Mouse (Mus musculus): ENCODE data around the gene Cmtr1. TPM values are rescaled to one million over a fixed set of nuclear protein-coding genes. Genes with fewer than 3 reads are reported as not detected.

Cmtr1 gene
- polyA plus RNA-seq, 1 experiment from 2014 or later, result 161 TPM

GRCm38 (mm10) chr17:29673325-29673724 lies 12.9 kb downstream of the Cmtr1 start:
- Histone ChIP-seq H3K4me1 (no peaks in the 10 kb centered on the region), H3K27me3 (replicated peaks) (no peaks in the 10 kb centered on the region), H3K9me3 (no peaks in the 10 kb centered on the region), H3K9ac (no peak overlapping the region), H3K4me2 (replicated peaks) (no peak overlapping the region), H3K27ac (no peak overlapping the region), H3K36me3 (peaks cover 70% of the 10 kb centered on the region), H3K4me3 (no peak overlapping the region)
- ATAC-seq (ENCODE audit: low FRiP score, low read depth), result no peak
- WGBS, result 96% methylated on average over 4 of the region's 4 CpGs

- Histone ChIP-seq H3K4me3 (no peak overlapping the region), H3K4me1 (peaks cover 5% of the 10 kb centered on the region; the same call in 1 of the 2 replicates), H3K4me2 (replicated peaks) (no peak overlapping the region), H3K36me3 (peaks cover 93% of the 10 kb centered on the region), H3K9ac (no peak overlapping the region), H3K27me3 (replicated peaks) (no peaks in the 10 kb centered on the region), H3K27ac (no peak overlapping the region), H3K9me3 (no peaks in the 10 kb centered on the region)
- WGBS, result 92% methylated on average over 8 of the region's 8 CpGs
- no peak for ATAC-seq (ENCODE audit: low FRiP score, low read depth)
These were observed 18.1 kb downstream of the Cmtr1 start for GRCm38 (mm10) chr17:29678526-29678925.

GRCm38 (mm10) chr17:29679038-29679767 lies 18.8 kb downstream of the Cmtr1 start:
- ATAC-seq (ENCODE audit: low FRiP score, low read depth), result no peak
- H3K9ac ChIP-seq, result no peak overlapping the region
- H3K4me2 ChIP-seq (replicated peaks), result no peak overlapping the region
- H3K9me3 ChIP-seq, result no peaks in the 10 kb centered on the region
- no peak overlapping the region for H3K4me3 ChIP-seq
- H3K36me3 ChIP-seq, result peaks cover 93% of the 10 kb centered on the region
- 87% methylated on average over 6 of the region's 6 CpGs for WGBS
- peaks cover 5% of the 10 kb centered on the region; the same call in 1 of the 2 replicates for H3K4me1 ChIP-seq
- no peak overlapping the region for H3K27ac ChIP-seq
- H3K27me3 ChIP-seq (replicated peaks), result no peaks in the 10 kb centered on the region

- Histone ChIP-seq H3K9me3 (no peaks in the 10 kb centered on the region), H3K4me2 (replicated peaks) (no peak overlapping the region), H3K4me1 (peaks cover 5% of the 10 kb centered on the region; the same call in 1 of the 2 replicates), H3K36me3 (peaks cover 94% of the 10 kb centered on the region), H3K9ac (no peak overlapping the region), H3K4me3 (no peak overlapping the region), H3K27ac (no peak overlapping the region), H3K27me3 (replicated peaks) (no peaks in the 10 kb centered on the region)
- no peak for ATAC-seq (ENCODE audit: low FRiP score, low read depth)
- WGBS, result 72% methylated on average over 2 of the region's 2 CpGs
These were observed 19.8 kb downstream of the Cmtr1 start for GRCm38 (mm10) chr17:29680174-29680573.

- H3K4me2 ChIP-seq (replicated peaks), result no peak overlapping the region
- H3K9me3 ChIP-seq, result no peaks in the 10 kb centered on the region
- peaks cover 5% of the 10 kb centered on the region; the same call in 1 of the 2 replicates for H3K4me1 ChIP-seq
- no peak overlapping the region for H3K4me3 ChIP-seq
- H3K36me3 ChIP-seq, result peaks cover 94% of the 10 kb centered on the region
- no peak for ATAC-seq (ENCODE audit: low FRiP score, low read depth)
- H3K27ac ChIP-seq, result no peak overlapping the region
- H3K9ac ChIP-seq, result no peak overlapping the region
- 91% methylated on average over 2 of the region's 2 CpGs for WGBS
- H3K27me3 ChIP-seq (replicated peaks), result no peaks in the 10 kb centered on the region
These were observed 20.5 kb downstream of the Cmtr1 start for GRCm38 (mm10) chr17:29680921-29681320.

GRCm38 (mm10) chr17:29681669-29682068 lies 21.3 kb downstream of the Cmtr1 start:
- Histone ChIP-seq H3K4me3 (no peak overlapping the region), H3K27ac (no peak overlapping the region), H3K4me2 (replicated peaks) (no peak overlapping the region), H3K9ac (no peak overlapping the region), H3K36me3 (peaks cover 94% of the 10 kb centered on the region), H3K9me3 (no peaks in the 10 kb centered on the region), H3K27me3 (replicated peaks) (no peaks in the 10 kb centered on the region), H3K4me1 (peaks cover 5% of the 10 kb centered on the region; the same call in 1 of the 2 replicates)
- ATAC-seq (ENCODE audit: low FRiP score, low read depth), result no peak
- WGBS, result 95% methylated on average over 9 of the region's 9 CpGs

- peaks cover 5% of the 10 kb centered on the region; the same call in 1 of the 2 replicates for H3K4me1 ChIP-seq
- no peak overlapping the region for H3K9ac ChIP-seq
- ATAC-seq (ENCODE audit: low FRiP score, low read depth), result no peak
- no peak overlapping the region for H3K4me3 ChIP-seq
- 75% methylated on average over 7 of the region's 7 CpGs for WGBS
- H3K36me3 ChIP-seq, result peaks cover 93% of the 10 kb centered on the region
- no peaks in the 10 kb centered on the region for H3K9me3 ChIP-seq
- no peaks in the 10 kb centered on the region for H3K27me3 ChIP-seq (replicated peaks)
- no peak overlapping the region for H3K4me2 ChIP-seq (replicated peaks)
- H3K27ac ChIP-seq, result no peak overlapping the region
These were observed 21.9 kb downstream of the Cmtr1 start for GRCm38 (mm10) chr17:29682261-29682660.

- no peaks in the 10 kb centered on the region for H3K9me3 ChIP-seq
- peaks cover 93% of the 10 kb centered on the region for H3K36me3 ChIP-seq
- no peak overlapping the region for H3K9ac ChIP-seq
- no peak overlapping the region for H3K4me2 ChIP-seq (replicated peaks)
- no peak for ATAC-seq (ENCODE audit: low FRiP score, low read depth)
- H3K4me1 ChIP-seq, result peaks cover 5% of the 10 kb centered on the region
- 83% methylated on average over 2 of the region's 2 CpGs for WGBS
- H3K4me3 ChIP-seq, result no peak overlapping the region
- no peak overlapping the region; the same call in 1 of the 2 replicates for H3K27ac ChIP-seq
- H3K27me3 ChIP-seq (replicated peaks), result no peaks in the 10 kb centered on the region
These were observed 22.7 kb downstream of the Cmtr1 start for GRCm38 (mm10) chr17:29683127-29683526.

GRCm38 (mm10) chr17:29684275-29684674 lies 23.9 kb downstream of the Cmtr1 start:
- Histone ChIP-seq H3K9me3 (no peaks in the 10 kb centered on the region), H3K4me1 (peaks cover 5% of the 10 kb centered on the region), H3K4me2 (replicated peaks) (no peak overlapping the region), H3K36me3 (peaks cover 88% of the 10 kb centered on the region), H3K27me3 (replicated peaks) (no peaks in the 10 kb centered on the region), H3K9ac (no peak overlapping the region), H3K4me3 (no peak overlapping the region), H3K27ac (no peak overlapping the region)
- WGBS, result 95% methylated on average over 4 of the region's 4 CpGs
- ATAC-seq (ENCODE audit: low FRiP score, low read depth), result no peak

- Histone ChIP-seq H3K36me3 (peaks cover 92% of the 10 kb centered on the region), H3K4me2 (replicated peaks) (no peak overlapping the region), H3K9ac (no peak overlapping the region), H3K9me3 (no peaks in the 10 kb centered on the region), H3K4me1 (no peaks in the 10 kb centered on the region; the same call in 1 of the 2 replicates), H3K27ac (no peak overlapping the region), H3K4me3 (no peak overlapping the region), H3K27me3 (replicated peaks) (no peaks in the 10 kb centered on the region)
- WGBS, result 95% methylated on average over 5 of the region's 5 CpGs
- no peak for ATAC-seq (ENCODE audit: low FRiP score, low read depth)
These were observed 26.4 kb downstream of the Cmtr1 start for GRCm38 (mm10) chr17:29686771-29687170.

- no peak overlapping the region for H3K9ac ChIP-seq
These were observed 27.0 kb downstream of the Cmtr1 start for GRCm38 (mm10) chr17:29687373-29687772.

GRCm38 (mm10) chr17:29688610-29689009 lies 28.2 kb downstream of the Cmtr1 start:
- H3K4me1 ChIP-seq, result no peaks in the 10 kb centered on the region; the same call in 1 of the 2 replicates
- H3K27ac ChIP-seq, result no peak overlapping the region
- WGBS, result 92% methylated on average over 10 of the region's 10 CpGs
- no peak overlapping the region for H3K9ac ChIP-seq
- no peak overlapping the region for H3K4me3 ChIP-seq
- H3K36me3 ChIP-seq, result peaks cover 76% of the 10 kb centered on the region
- no peaks in the 10 kb centered on the region for H3K27me3 ChIP-seq (replicated peaks)
- H3K4me2 ChIP-seq (replicated peaks), result no peak overlapping the region
- H3K9me3 ChIP-seq, result no peaks in the 10 kb centered on the region
- no peak for ATAC-seq (ENCODE audit: low FRiP score, low read depth)

More at GRCm38 (mm10) chr17:29687373-29687772, 27.0 kb downstream of the Cmtr1 start:
- H3K4me3 ChIP-seq, result no peak overlapping the region
- H3K27me3 ChIP-seq (replicated peaks), result no peaks in the 10 kb centered on the region
- H3K9me3 ChIP-seq, result no peaks in the 10 kb centered on the region
- no peak overlapping the region for H3K4me2 ChIP-seq (replicated peaks)
- no peaks in the 10 kb centered on the region; the same call in 1 of the 2 replicates for H3K4me1 ChIP-seq
- peaks cover 86% of the 10 kb centered on the region for H3K36me3 ChIP-seq
- H3K27ac ChIP-seq, result no peak overlapping the region
- WGBS, result 84% methylated on average over 6 of the region's 6 CpGs
- ATAC-seq (ENCODE audit: low FRiP score, low read depth), result no peak

- Histone ChIP-seq H3K36me3 (peaks cover 77% of the 10 kb centered on the region), H3K27ac (no peak overlapping the region), H3K9ac (no peak overlapping the region), H3K4me3 (no peak overlapping the region), H3K4me2 (replicated peaks) (no peak overlapping the region), H3K9me3 (no peaks in the 10 kb centered on the region), H3K27me3 (replicated peaks) (no peaks in the 10 kb centered on the region), H3K4me1 (no peaks in the 10 kb centered on the region; the same call in 1 of the 2 replicates)
- 68% methylated on average over 6 of the region's 6 CpGs for WGBS
- ATAC-seq (ENCODE audit: low FRiP score, low read depth), result no peak
These were observed 29.9 kb downstream of the Cmtr1 start for GRCm38 (mm10) chr17:29690257-29690656.

Measured in neural tube, embryonic 12.5 days (tissue).